8 mouse cellular contexts compared by ENCODE assay signal in the genomic region with DNA sequence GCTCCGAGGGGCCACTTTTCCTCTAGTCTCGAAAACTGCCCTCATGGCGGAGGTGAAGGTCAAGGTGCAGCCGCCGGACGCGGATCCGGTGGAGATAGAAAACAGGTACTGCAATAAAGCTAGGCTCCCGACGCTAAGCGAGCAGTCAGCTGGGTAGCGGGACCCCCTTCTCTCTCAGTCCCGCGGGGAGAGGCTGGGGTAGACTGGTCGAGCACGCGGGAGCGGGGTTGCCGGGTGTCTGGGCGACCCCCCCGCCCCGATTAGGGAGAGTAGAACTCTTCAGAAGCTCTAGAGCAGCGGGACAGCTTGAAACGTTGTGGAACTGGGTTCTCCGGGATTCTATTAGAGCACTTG. TPM values are rescaled to one million over a fixed set of nuclear protein-coding genes. Genes with fewer than 3 reads are reported as not detected.
DNase-seq lines count a peak whose midpoint lies in the region; ATAC-seq and TF ChIP-seq lines count a peak whose summit lies in the region.

No protein-coding gene starts in this region.

- DNase-seq in cerebellum, postnatal 36 days: no peak
- DNase-seq in testis, postnatal 14 days (ENCODE audit: low spot score): no peak
- DNase-seq in layer of hippocampus, adult 11-12 months (ENCODE audit: low spot score): no peak
- DNase-seq in kidney, adult 18-20 months: no peak

- no peak for TF ChIP-seq POLR2A in testis, adult 2 months (IDR thresholded peaks at IDR 0.05; ENCODE audit: control insufficient read depth, low read depth, low read length)

- ATAC-seq in cerebellum, adult (ENCODE audit: insufficient number of reproducible peaks, low FRiP score, low TSS enrichment): peak; percentile 29; the same call in 1 of the 2 replicates
- ATAC-seq in liver, embryonic 12.5 days: peak; percentile 43
- peak; percentile 41 for ATAC-seq in stomach, embryonic 16.5 days (ENCODE audit: insufficient read depth, low FRiP score)

- 1% methylated on average over 25 of the region's 25 CpGs for WGBS in liver, embryonic 12.5 days (ENCODE audit: insufficient replicate concordance)
- 0% methylated on average over 25 of the region's 25 CpGs for WGBS in stomach, embryonic 16.5 days

- no peaks in the 10 kb centered on the region for H3K27me3 ChIP-seq in testis, adult 2 months (ENCODE audit: control insufficient read depth, insufficient read depth, low read length)
- H3K27me3 ChIP-seq in liver, embryonic 12.5 days (replicated peaks): peaks cover 23% of the 10 kb centered on the region
- H3K27me3 ChIP-seq in stomach, embryonic 16.5 days (ENCODE audit: control insufficient read depth, insufficient read depth, low read length): no peaks in the 10 kb centered on the region

- TF ChIP-seq CTCF in testis, adult 2 months (IDR thresholded peaks at IDR 0.05; ENCODE audit: control insufficient read depth, insufficient read depth, insufficient replicate concordance, low read depth, low read length): no peak

- H3K4me1 ChIP-seq in testis, adult 2 months (ENCODE audit: control insufficient read depth, insufficient read depth, low read length): peaks cover 4% of the 10 kb centered on the region
- H3K4me1 ChIP-seq in liver, embryonic 12.5 days: peaks cover 20% of the 10 kb centered on the region
- peaks cover 14% of the 10 kb centered on the region for H3K4me1 ChIP-seq in stomach, embryonic 16.5 days (ENCODE audit: control insufficient read depth, insufficient read depth, low read length)

- H3K9ac ChIP-seq in liver, embryonic 12.5 days: peak overlapping the region; percentile 92
- H3K9ac ChIP-seq in stomach, embryonic 16.5 days (ENCODE audit: low read length): peak overlapping the region; percentile 94

- H3K4me2 ChIP-seq in liver, embryonic 12.5 days: peak overlapping the region; percentile 84
- peak overlapping the region; percentile 87 for H3K4me2 ChIP-seq in stomach, embryonic 16.5 days (ENCODE audit: low read depth, low read length)

- H3K36me3 ChIP-seq in testis, adult 2 months (ENCODE audit: control insufficient read depth, insufficient read depth, low read length): no peaks in the 10 kb centered on the region
- peaks cover 22% of the 10 kb centered on the region for H3K36me3 ChIP-seq in liver, embryonic 12.5 days
- no peaks in the 10 kb centered on the region; the same call in 1 of the 2 replicates for H3K36me3 ChIP-seq in stomach, embryonic 16.5 days (ENCODE audit: control insufficient read depth, insufficient read depth, low read length)

- no peaks in the 10 kb centered on the region for H3K9me3 ChIP-seq in liver, embryonic 12.5 days (replicated peaks)
- H3K9me3 ChIP-seq in stomach, embryonic 16.5 days (replicated peaks; ENCODE audit: control insufficient read depth, low read length): no peaks in the 10 kb centered on the region

- H3K4me3 ChIP-seq in testis, adult 2 months (ENCODE audit: control insufficient read depth, low read depth, low read length): peak overlapping the region; percentile 85
- peak overlapping the region; percentile 96 for H3K4me3 ChIP-seq in liver, embryonic 12.5 days
- H3K4me3 ChIP-seq in stomach, embryonic 16.5 days (replicated peaks; ENCODE audit: low read length): peak overlapping the region; percentile 100

- peak overlapping the region; percentile 71 for H3K27ac ChIP-seq in testis, adult 2 months (ENCODE audit: control insufficient read depth, insufficient read depth, low read depth, low read length)
- peak overlapping the region; percentile 75 for H3K27ac ChIP-seq in liver, embryonic 12.5 days
- peak overlapping the region; percentile 93 for H3K27ac ChIP-seq in stomach, embryonic 16.5 days (ENCODE audit: low read length)

RNA-seq across cellular contexts. Expression of a gene that starts 0.3 kb away (rescaled TPM):
- 7.4 TPM in 2 replicates for polyA plus RNA-seq in testis, adult 2 months (2012; rRNA removed)
- polyA plus RNA-seq in liver, embryonic 12.5 days (2016; fragmentation: Nextera tagmentation; extraction: Ambion mirVana): 15.0 and 15.3 TPM in 2 replicates
- polyA plus RNA-seq in stomach, embryonic 16.5 days (2015; fragmentation: Nextera tagmentation; extraction: Ambion mirVana): 21.5 and 22.5 TPM in 2 replicates

RNA-seq across cellular contexts. Expression of a gene that starts 0.6 kb away (rescaled TPM):
- polyA plus RNA-seq in testis, adult 2 months (2012; rRNA removed): 5.1 and 6.2 TPM in 2 replicates
- polyA plus RNA-seq in liver, embryonic 12.5 days (2016; fragmentation: Nextera tagmentation; extraction: Ambion mirVana): 0.02 and 0.21 TPM in 2 replicates
- 0.92 and 1.4 TPM in 2 replicates for polyA plus RNA-seq in stomach, embryonic 16.5 days (2015; fragmentation: Nextera tagmentation; extraction: Ambion mirVana)

RNA-seq across cellular contexts. Expression of a gene that starts 22.9 kb away (rescaled TPM):
- polyA plus RNA-seq in testis, adult 2 months (2012; rRNA removed): 2.9 and 3.1 TPM in 2 replicates
- polyA plus RNA-seq in liver, embryonic 12.5 days (2016; fragmentation: Nextera tagmentation; extraction: Ambion mirVana): 15.3 and 15.6 TPM in 2 replicates
- 62.2 and 63.1 TPM in 2 replicates for polyA plus RNA-seq in stomach, embryonic 16.5 days (2015; fragmentation: Nextera tagmentation; extraction: Ambion mirVana)

RNA-seq across cellular contexts. Expression of a gene that starts 28.2 kb away (rescaled TPM):
- 37.1 and 37.4 TPM in 2 replicates for polyA plus RNA-seq in testis, adult 2 months (2012; rRNA removed)
- polyA plus RNA-seq in liver, embryonic 12.5 days (2016; fragmentation: Nextera tagmentation; extraction: Ambion mirVana): 69.0 and 73.1 TPM in 2 replicates
- polyA plus RNA-seq in stomach, embryonic 16.5 days (2015; fragmentation: Nextera tagmentation; extraction: Ambion mirVana): 113 and 121 TPM in 2 replicates
